Mouse (Mus musculus) forebrain, embryonic 12.5 days (tissue): ENCODE measurements around the gene Ccn2. TPM values are rescaled to one million over a fixed set of nuclear protein-coding genes. Genes with fewer than 3 reads are reported as not detected.

Source experiments
- polyA plus RNA-seq: library from polyadenylated mRNA; unstranded; fragments of >200 nt; fragmentation: Nextera tagmentation; extraction: Ambion mirVana; gene quantifications from 2 replicates; pipeline ENCODE4 v1.2.1, GENCODE M21; 2016

Ccn2 gene
- polyA plus RNA-seq, 1 experiment from 2014 or later = 7.7 TPM

Other genes with a start within 250 kb of the Ccn2 start
- gene Enpp1, start 116.7 kb downstream of the Ccn2 start, polyA plus RNA-seq = 1.2 and 1.3 TPM in 2 replicates
- gene Enpp3, start 247.4 kb downstream of the Ccn2 start, polyA plus RNA-seq = 3.8 and 3.9 TPM in 2 replicates